Mouse (Mus musculus): ENCODE results near the gene Scg5.
A peak's percentile ranks its signal among the peaks of the same experiment; 100 is the strongest.

The Scg5 gene

DNA sequence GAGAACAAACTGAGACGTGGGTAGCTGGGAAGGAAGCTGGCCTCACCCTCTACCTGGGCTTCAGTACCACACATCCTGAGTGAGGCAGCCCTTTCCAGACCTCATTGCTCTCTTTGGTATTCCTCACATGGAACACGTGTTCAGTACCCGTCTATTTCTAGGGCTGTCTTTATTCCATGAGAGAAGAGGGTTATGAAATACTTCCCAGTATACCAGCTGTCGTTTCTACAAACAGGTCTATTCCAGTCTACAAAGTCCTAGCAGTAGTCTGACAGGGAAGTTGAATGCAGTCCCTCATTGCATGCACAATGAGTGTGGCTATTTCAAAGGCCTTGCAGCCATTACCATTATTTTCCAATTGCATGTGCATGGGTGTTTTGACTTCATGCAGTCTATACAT, 23.2 kb downstream of the Scg5 start:
- no peak for DNase-seq

DNA sequence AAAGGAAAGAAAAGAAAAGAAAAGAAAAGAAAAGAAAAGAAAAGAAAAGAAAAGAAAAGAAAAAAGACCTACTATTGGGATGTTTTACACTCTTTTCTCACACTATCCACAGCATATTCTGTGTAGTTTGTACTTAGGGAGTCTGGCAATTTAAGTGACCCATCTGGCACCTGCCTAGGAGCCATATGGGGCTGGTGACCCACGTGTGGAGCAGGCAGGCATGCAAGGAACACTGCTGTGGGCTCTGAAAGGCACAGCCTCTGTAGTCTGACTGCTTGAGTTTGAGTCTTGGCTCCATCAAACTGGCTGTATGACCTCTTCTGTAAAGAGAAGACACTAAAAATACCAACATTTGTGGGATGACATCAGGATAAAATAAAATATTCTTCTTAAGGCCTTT, 25.2 kb downstream of the Scg5 start:
- DNase-seq, result peak; percentile 78

GRCm38 (mm10) chr2:113800846-113801245, 28.1 kb downstream of the Scg5 start:
- DNase-seq, result no peak

DNA sequence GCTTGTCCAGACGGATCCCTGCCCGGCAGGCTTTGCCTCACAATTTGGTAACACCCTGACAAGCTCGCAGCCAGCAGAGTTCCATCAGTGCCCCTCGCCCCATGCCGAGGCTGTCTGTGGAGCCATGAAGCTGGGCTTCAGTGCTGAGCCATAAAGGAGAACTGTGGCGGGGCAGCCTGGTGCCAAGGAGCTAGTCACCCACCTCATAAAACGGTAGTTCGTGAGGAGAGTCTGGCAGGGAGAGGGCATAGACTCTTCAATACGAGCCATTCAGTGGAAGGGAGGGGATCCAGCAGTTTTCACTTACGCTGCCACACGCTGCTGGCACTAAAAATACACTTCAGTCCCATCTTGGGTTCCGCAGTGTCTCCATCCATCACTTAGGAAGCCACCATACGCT, 30.3 kb downstream of the Scg5 start:
- DNase-seq, result no peak

DNA sequence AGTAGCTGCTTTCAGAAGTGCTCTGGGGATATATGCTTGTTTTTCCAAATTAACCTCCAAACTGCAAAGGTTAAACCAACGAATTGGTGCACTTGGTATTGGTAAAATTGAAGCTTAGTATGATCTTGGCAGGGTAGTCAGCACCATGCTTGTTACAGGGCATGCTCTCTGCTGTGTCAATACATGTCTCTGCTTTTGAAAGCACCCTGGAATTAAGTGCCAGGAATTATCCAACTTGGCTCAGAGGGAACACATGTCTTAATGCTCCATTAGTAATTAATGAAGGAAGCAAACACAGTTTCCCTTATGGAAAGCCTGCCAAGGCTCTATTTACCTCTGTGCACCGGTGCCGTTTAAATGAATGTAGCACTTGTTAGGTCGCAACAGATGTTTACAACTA, 33.7 kb downstream of the Scg5 start:
- DNase-seq, result no peak

- DNase-seq, result no peak
These were observed 35.4 kb downstream of the Scg5 start for GRCm38 (mm10) chr2:113793521-113793920.

DNA sequence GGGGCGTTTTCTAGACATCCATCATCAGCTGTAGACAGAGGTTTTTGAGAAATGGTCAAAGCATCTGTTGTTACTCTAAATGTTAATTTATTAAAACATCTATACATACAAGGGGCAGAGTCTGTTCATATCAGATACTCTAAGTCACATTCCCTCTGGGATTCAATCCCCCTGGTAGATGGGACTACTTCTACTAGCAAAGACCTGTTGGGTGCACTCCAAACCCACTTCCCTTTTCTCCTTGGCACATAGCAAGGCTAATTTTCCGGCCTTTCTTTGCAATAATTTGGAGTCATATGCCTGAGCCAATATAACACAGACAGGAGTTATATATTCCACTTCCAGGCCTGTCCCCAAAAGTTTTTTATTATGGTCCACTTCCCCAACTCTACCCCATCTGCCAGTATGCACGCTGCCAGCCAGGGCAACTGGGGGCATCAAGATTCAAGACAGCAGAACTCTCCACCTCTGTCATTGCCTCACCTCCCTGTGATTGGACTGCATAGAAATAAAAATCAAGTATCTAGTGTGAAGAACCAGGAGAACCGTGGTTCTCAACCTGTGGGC, 40.0 kb downstream of the Scg5 start:
- DNase-seq, result no peak

- DNase-seq, result no peak
These were observed 41.0 kb downstream of the Scg5 start for GRCm38 (mm10) chr2:113787882-113788281.

DNA sequence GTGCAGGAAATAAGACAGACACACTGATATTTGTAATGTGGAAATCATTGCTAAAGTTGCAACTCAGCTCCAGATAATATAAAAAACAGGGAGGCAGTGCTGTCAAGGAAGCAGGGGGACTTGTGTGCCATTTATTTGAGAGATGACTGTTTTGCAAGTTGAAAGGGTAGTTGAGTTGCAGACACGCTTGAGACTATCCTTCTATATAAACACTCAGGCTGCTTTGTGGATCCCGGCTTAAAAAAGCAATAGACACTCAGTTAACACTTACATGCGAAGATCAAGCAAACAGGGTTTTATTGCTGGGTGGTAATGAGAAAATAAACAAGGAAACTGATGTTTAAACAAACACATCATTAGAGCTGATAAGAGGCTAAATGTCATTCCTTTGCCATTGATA, 44.1 kb downstream of the Scg5 start:
- no peak for DNase-seq

DNA sequence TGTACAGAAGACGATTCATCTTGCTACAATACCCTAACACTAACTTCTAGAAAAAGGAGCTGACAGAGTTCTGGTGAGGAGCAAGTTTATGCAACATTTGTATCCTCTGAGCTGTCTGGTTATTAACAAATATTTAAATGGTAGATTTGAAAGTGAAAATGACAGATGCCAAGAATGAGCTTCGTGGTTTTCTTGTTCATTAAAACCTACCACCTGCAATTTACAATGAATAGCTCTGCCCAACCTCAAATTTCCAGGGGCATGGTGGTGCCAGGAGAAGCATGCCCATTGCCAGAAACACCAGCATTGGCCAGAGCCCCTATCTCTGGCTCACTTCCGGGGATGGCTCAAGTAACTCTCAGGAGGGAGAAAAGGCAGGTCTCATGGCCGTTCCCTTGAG, 47.4 kb downstream of the Scg5 start:
- no peak for DNase-seq

GRCm38 (mm10) chr2:113781107-113781506, 47.8 kb downstream of the Scg5 start:
- no peak for DNase-seq

DNA sequence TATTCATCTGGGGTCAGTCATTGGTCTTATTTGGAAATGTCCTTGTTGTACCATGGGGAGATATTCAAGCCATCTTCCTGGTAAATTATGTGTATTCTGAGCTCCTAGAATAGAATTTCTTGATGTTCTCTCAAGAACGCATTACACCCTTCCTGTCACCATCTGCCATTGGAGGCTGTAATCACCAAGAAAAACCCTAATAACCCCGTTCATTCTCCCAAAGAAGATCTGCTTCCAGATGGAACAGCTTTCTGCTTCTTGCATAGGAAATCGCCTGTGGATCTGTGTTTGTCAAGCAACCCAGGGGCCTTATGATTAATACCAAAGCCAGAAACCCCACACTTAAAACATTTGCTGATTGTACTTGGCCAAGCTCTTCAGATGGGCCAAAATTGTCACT, 49.6 kb downstream of the Scg5 start:
- DNase-seq, result no peak

DNA sequence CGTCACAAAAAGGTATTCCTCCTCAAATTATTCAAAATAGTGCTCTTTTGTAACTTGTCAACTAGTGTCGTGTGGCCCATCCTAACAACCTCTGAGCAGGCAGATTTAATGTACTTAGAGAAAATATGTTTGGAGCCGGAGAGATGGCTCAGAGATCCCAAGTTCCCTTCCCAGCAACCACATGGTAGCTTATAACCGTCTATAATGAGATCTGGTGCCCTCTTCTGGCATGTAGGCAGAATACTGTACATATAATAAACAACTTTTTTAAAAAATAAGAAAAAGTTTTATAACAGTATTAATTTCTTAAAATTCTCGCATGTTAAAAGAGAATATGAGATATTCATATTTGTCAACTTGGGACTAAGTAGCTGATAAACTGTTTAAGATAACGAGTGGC, 50.9 kb downstream of the Scg5 start:
- DNase-seq, result no peak

- DNase-seq, result no peak
These were observed 52.6 kb downstream of the Scg5 start for GRCm38 (mm10) chr2:113776297-113776696.

GRCm38 (mm10) chr2:113774150-113774805, 54.6 kb downstream of the Scg5 start:
- DNase-seq, result no peak

GRCm38 (mm10) chr2:113768541-113769303, 60.2 kb downstream of the Scg5 start:
- DNase-seq, result no peak

- no peak for DNase-seq
These were observed 63.0 kb downstream of the Scg5 start for GRCm38 (mm10) chr2:113765885-113766284.

GRCm38 (mm10) chr2:113764968-113765367, 64.0 kb downstream of the Scg5 start:
- DNase-seq, result no peak

- DNase-seq, result no peak
These were observed 70.4 kb downstream of the Scg5 start, which contains the start of gene Grem1 for GRCm38 (mm10) chr2:113758311-113759161. Gene Grem1, minus strand, starts transcription at chr2:113758646.

DNA sequence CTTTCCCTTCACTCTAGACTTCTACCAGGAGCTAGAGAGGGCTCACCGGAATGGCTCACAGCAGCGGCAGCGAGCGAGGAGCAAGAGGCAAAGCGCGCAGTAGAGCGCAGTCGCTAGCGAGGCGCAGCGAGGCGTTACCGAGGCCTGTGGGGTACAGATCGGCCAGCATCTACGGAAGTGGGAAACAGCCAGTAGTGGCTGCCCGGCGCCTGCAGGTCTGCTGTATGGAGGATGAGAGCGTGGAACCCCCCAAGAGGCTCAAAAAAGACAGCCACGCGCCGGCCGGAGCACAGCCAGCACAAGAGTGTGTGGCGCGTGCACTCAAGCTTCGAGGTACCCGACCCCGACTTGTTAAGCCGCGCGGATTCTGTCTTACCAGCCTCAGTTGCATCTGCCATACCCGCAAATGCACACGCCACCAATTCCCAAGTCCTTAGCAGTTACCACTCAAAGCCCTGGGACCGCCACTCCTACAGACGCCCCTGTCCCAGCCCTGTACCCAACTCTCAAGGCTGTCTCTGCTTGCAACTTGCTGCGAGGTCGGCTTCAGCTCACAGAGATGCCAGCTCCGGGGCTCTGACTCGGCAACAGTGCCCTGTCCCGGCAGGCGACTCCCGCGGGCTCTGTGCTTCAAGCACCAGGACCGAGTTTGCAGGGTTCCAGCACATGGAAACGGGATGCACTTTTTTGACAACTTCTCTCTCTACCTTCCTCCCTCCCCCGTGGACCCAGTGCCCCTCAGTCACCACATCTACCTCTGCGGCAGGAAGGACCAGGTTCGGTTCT, 71.2 kb downstream of the Scg5 start:
- DNase-seq, result no peak

- no peak for DNase-seq
These were observed 71.9 kb downstream of the Scg5 start for GRCm38 (mm10) chr2:113756924-113757524.

- DNase-seq, result no peak
These were observed 79.2 kb downstream of the Scg5 start for GRCm38 (mm10) chr2:113749721-113750120.
